Mouse (Mus musculus): Measurements from ENCODE around the gene Zfp771.

DNA sequence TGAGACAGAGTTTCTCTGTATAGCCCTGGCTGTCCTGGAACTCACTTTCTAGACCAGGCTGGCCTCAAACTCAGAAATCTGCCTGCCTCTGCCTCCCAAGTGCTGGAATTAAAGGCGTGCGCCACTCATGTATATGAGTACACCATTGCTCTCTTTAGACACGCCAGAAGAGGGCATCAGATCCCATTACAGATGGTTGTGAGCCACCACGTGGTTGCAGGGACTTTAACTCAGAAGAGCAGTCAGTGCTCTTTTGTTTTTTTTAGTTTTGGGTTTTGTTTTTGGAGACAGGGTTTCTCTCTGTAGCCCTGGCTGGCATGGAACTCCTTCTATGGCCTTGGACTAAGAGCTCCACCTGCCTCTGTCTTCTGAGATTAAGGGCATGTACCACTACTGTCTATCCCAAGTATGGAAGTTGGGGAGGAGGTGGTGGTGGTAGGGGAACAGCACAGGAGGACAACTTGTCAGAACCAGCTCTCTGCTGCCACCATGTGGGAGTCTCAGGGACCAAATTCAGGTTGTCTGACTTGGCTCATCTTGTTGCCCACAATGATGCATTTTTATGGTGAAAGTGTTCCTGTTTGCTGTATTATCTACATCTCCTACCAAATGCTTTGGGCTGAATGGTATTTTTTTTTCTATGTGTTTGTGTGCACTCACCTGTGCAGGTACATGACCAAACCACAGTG lies 15.3 kb upstream of the Zfp771 start:
- TF ChIP-seq CTCF (IDR thresholded peaks at IDR 0.05; ENCODE audit: control insufficient read depth, insufficient read depth, low read length) (peak; percentile 93), POLR2A (IDR thresholded peaks at IDR 0.05; ENCODE audit: borderline replicate concordance, control insufficient read depth, low read depth, low read length) (no peak)
